Mouse (Mus musculus): ENCODE results near the gene Mtor.

DNA sequence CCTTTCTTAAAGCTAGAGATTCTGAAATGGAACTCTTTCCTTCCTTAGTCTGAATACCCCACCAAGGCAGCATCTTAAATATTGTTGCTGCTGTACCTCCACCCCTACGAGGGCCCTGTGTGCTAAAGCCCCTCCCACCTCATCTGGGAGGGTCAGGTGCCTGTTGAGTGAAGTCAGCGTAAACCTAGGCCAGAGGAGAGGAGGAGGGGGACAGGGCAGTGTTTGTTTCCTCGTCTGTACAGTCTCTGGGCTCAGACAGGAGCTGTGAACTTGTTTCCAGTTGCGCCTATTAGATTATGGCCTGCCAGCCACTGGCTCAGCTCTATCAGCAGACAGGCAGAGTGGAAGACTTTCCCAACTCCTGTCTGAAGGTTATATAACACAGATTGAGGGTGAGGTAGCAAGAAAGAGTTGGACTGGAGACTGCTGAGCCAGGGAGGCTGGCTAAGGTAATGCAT is 52.0 kb downstream of the Mtor start, which contains the start of gene Angptl7:
- TF ChIP-seq CTCF (IDR thresholded peaks at IDR 0.05; ENCODE audit: borderline replicate concordance, extremely low read depth, insufficient read depth, insufficient read length) (no peak), POLR2A (IDR thresholded peaks at IDR 0.05; ENCODE audit: borderline replicate concordance, extremely low read depth, insufficient read depth, insufficient read length, poor library complexity, severe bottlenecking) (no peak)

Data from brain, embryonic 14.5 days (tissue).